29 mouse cellular contexts compared by ENCODE assay signal in genomic region chr5:69817035-69817434, GRCm38 (mm10).
DNase-seq lines count a peak whose midpoint lies in the region; ATAC-seq and TF ChIP-seq lines count a peak whose summit lies in the region.
"Had no signal": no experiment of that assay in that cellular context is flagged by ENCODE, and none has a peak within 500 bp of the region (broad histone marks: within the 10 kb centered on the region; RNA-seq: fewer than 3 reads in every experiment).

No protein-coding gene starts in this region.

- H3K36me3 ChIP-seq in forebrain, embryonic 12.5 days (replicated peaks): no peaks in the 10 kb centered on the region
- H3K36me3 ChIP-seq in forebrain, embryonic 16.5 days (ENCODE audit: control insufficient read depth, insufficient read depth): no peaks in the 10 kb centered on the region
- H3K36me3 ChIP-seq in midbrain, embryonic 10.5 days: no peaks in the 10 kb centered on the region
- H3K36me3 ChIP-seq in midbrain, postnatal 0 days (ENCODE audit: insufficient read depth, low read length): no peaks in the 10 kb centered on the region
- no peaks in the 10 kb centered on the region for H3K36me3 ChIP-seq in midbrain, embryonic 11.5 days (ENCODE audit: control insufficient read depth, insufficient read depth, low read length)
- H3K36me3 ChIP-seq in midbrain, embryonic 16.5 days (ENCODE audit: control insufficient read depth, insufficient read depth, low read length): no peaks in the 10 kb centered on the region
- H3K36me3 ChIP-seq: embryonic facial prominence, embryonic 10.5 days; embryonic facial prominence, embryonic 15.5 days; forebrain, embryonic 15.5 days; G1E; heart, embryonic 12.5 days had no signal

- H3K9ac ChIP-seq in forebrain, embryonic 12.5 days: no peak overlapping the region
- H3K9ac ChIP-seq in forebrain, embryonic 16.5 days (replicated peaks; ENCODE audit: low read depth, low read length): no peak overlapping the region
- no peak overlapping the region for H3K9ac ChIP-seq in midbrain, postnatal 0 days (replicated peaks; ENCODE audit: low read length, poor library complexity, severe bottlenecking)
- H3K9ac ChIP-seq in midbrain, embryonic 11.5 days (ENCODE audit: low read length): no peak overlapping the region
- H3K9ac ChIP-seq in midbrain, embryonic 16.5 days (ENCODE audit: low read depth, low read length): no peak overlapping the region
- H3K9ac ChIP-seq: embryonic facial prominence, embryonic 15.5 days; forebrain, embryonic 15.5 days; heart, embryonic 12.5 days; liver, embryonic 14.5 days had no signal

- H3K4me1 ChIP-seq in forebrain, embryonic 12.5 days: peaks cover 6% of the 10 kb centered on the region; the same call in 1 of the 2 replicates
- no peaks in the 10 kb centered on the region for H3K4me1 ChIP-seq in forebrain, embryonic 16.5 days (replicated peaks; ENCODE audit: control insufficient read depth, insufficient read depth, low read length)
- peaks cover 26% of the 10 kb centered on the region for H3K4me1 ChIP-seq in midbrain, embryonic 10.5 days
- H3K4me1 ChIP-seq in midbrain, postnatal 0 days (ENCODE audit: insufficient read depth, low read length): no peaks in the 10 kb centered on the region
- peaks cover 3% of the 10 kb centered on the region; the same call in 1 of the 2 replicates for H3K4me1 ChIP-seq in midbrain, embryonic 11.5 days (ENCODE audit: control insufficient read depth, insufficient read depth, low read length)
- no peaks in the 10 kb centered on the region; the same call in none of the 2 replicates for H3K4me1 ChIP-seq in midbrain, embryonic 16.5 days (ENCODE audit: control insufficient read depth, insufficient read depth, low read length)
- H3K4me1 ChIP-seq: embryonic facial prominence, embryonic 15.5 days; forebrain, embryonic 15.5 days; heart, embryonic 12.5 days had no signal

- peak; percentile 55 for ATAC-seq in forebrain, embryonic 12.5 days (ENCODE audit: low FRiP score)
- no peak for ATAC-seq in forebrain, embryonic 16.5 days
- no peak for ATAC-seq in midbrain, postnatal 0 days (ENCODE audit: low FRiP score)
- ATAC-seq in midbrain, embryonic 11.5 days (ENCODE audit: low FRiP score): peak; percentile 80
- peak; percentile 17; the same call in 1 of the 2 replicates for ATAC-seq in midbrain, embryonic 16.5 days
- ATAC-seq: forebrain, embryonic 15.5 days; intestine, postnatal 0 days had no signal

- intact Hi-C loops in left cerebral cortex, postnatal 25 days (cut with DNase I): no loop called here
- intact Hi-C loops in left cerebral cortex, postnatal 10 days (cut with DNase I): no loop called here

- no peaks in the 10 kb centered on the region for H3K27me3 ChIP-seq in forebrain, embryonic 12.5 days
- H3K27me3 ChIP-seq in forebrain, embryonic 16.5 days (replicated peaks; ENCODE audit: control insufficient read depth, insufficient read depth, low read length): no peaks in the 10 kb centered on the region
- no peaks in the 10 kb centered on the region for H3K27me3 ChIP-seq in midbrain, embryonic 10.5 days (ENCODE audit: low read depth, poor library complexity, severe bottlenecking)
- no peaks in the 10 kb centered on the region for H3K27me3 ChIP-seq in midbrain, postnatal 0 days (ENCODE audit: insufficient read depth, low read length)
- no peaks in the 10 kb centered on the region for H3K27me3 ChIP-seq in midbrain, embryonic 11.5 days (ENCODE audit: control insufficient read depth, insufficient read depth, low read length)
- H3K27me3 ChIP-seq in midbrain, embryonic 16.5 days (ENCODE audit: control insufficient read depth, insufficient read depth, low read depth, low read length): no peaks in the 10 kb centered on the region
- H3K27me3 ChIP-seq: embryonic facial prominence, embryonic 15.5 days; forebrain, embryonic 15.5 days; heart, embryonic 12.5 days had no signal

- no peak overlapping the region for H3K27ac ChIP-seq in forebrain, embryonic 12.5 days
- no peak overlapping the region for H3K27ac ChIP-seq in forebrain, embryonic 16.5 days (ENCODE audit: low read length)
- H3K27ac ChIP-seq in midbrain, embryonic 10.5 days (replicated peaks): 0 out of 2 replicates have a peak overlapping the region, but pooled peaks have one; percentile 23
- H3K27ac ChIP-seq in midbrain, postnatal 0 days (ENCODE audit: low read depth, low read length): no peak overlapping the region
- no peak overlapping the region for H3K27ac ChIP-seq in midbrain, embryonic 11.5 days (ENCODE audit: low read depth, low read length)
- no peak overlapping the region for H3K27ac ChIP-seq in midbrain, embryonic 16.5 days (ENCODE audit: low read length)
- H3K27ac ChIP-seq: embryonic facial prominence, embryonic 10.5 days; embryonic facial prominence, embryonic 15.5 days; forebrain, embryonic 15.5 days; heart, adult 2 months; liver, embryonic 14.5 days; macrophage had no signal

- H3K9me3 ChIP-seq in forebrain, embryonic 12.5 days: no peaks in the 10 kb centered on the region
- H3K9me3 ChIP-seq in forebrain, embryonic 16.5 days (ENCODE audit: control insufficient read depth, low read length): no peaks in the 10 kb centered on the region
- H3K9me3 ChIP-seq in midbrain, embryonic 10.5 days (replicated peaks): no peaks in the 10 kb centered on the region
- no peaks in the 10 kb centered on the region for H3K9me3 ChIP-seq in midbrain, postnatal 0 days (ENCODE audit: low read length)
- H3K9me3 ChIP-seq in midbrain, embryonic 11.5 days (ENCODE audit: control insufficient read depth, low read length): no peaks in the 10 kb centered on the region
- H3K9me3 ChIP-seq in midbrain, embryonic 16.5 days (replicated peaks; ENCODE audit: control insufficient read depth, low read length, poor library complexity, severe bottlenecking): no peaks in the 10 kb centered on the region
- H3K9me3 ChIP-seq: embryonic facial prominence, embryonic 10.5 days; embryonic facial prominence, embryonic 15.5 days; forebrain, embryonic 15.5 days; heart, embryonic 12.5 days had no signal

- WGBS in forebrain, embryonic 12.5 days: 73% methylated on average over 5 of the region's 5 CpGs
- 69% methylated on average over 5 of the region's 5 CpGs for WGBS in forebrain, embryonic 16.5 days
- 74% methylated on average over 5 of the region's 5 CpGs for WGBS in midbrain, embryonic 10.5 days
- WGBS in midbrain, postnatal 0 days: 53% methylated on average over 5 of the region's 5 CpGs
- WGBS in midbrain, embryonic 11.5 days: 66% methylated on average over 5 of the region's 5 CpGs
- 61% methylated on average over 5 of the region's 5 CpGs for WGBS in midbrain, embryonic 16.5 days

- no peak for DNase-seq in midbrain, embryonic 10.5 days (ENCODE audit: low spot score)
- no peak for DNase-seq in midbrain, postnatal 0 days (ENCODE audit: low spot score)
- no peak for DNase-seq in midbrain, embryonic 11.5 days (ENCODE audit: low spot score, missing footprints)
- no peak for DNase-seq in left cerebral cortex, postnatal 25 days (ENCODE audit: low spot score in 2 of 2)
- DNase-seq in left cerebral cortex, postnatal 10 days (ENCODE audit: extremely low spot score in 1 of 2, low spot score in 2 of 2): no peak
- DNase-seq: adrenal gland, adult 8-10 months; cerebellum, adult 11 months; cerebellum, adult 9-10 months; cerebellum, postnatal 36 days; heart, adult 2 months; heart, postnatal 4 days; kidney, postnatal 25 days; liver; lung, adult 2 months; lung, postnatal 10 days; right cerebral cortex, postnatal 25 days; spleen, adult 18-20 months; thymus, postnatal 14 days had no signal

- no peak for TF ChIP-seq CTCF in midbrain, postnatal 0 days (IDR thresholded peaks at IDR 0.05)

- H3K4me3 ChIP-seq in forebrain, embryonic 12.5 days (replicated peaks): no peak overlapping the region
- H3K4me3 ChIP-seq in forebrain, embryonic 16.5 days (replicated peaks; ENCODE audit: low read length): no peak overlapping the region
- no peak overlapping the region for H3K4me3 ChIP-seq in midbrain, embryonic 10.5 days
- no peak overlapping the region for H3K4me3 ChIP-seq in midbrain, postnatal 0 days (ENCODE audit: low read depth, low read length)
- H3K4me3 ChIP-seq in midbrain, embryonic 11.5 days (ENCODE audit: low read depth, low read length): no peak overlapping the region
- H3K4me3 ChIP-seq in midbrain, embryonic 16.5 days (ENCODE audit: low read depth, low read length): no peak overlapping the region
- H3K4me3 ChIP-seq: embryonic facial prominence, embryonic 10.5 days; embryonic facial prominence, embryonic 15.5 days; forebrain, embryonic 15.5 days; heart, adult 2 months; heart, embryonic 12.5 days had no signal

- H3K4me2 ChIP-seq in forebrain, embryonic 12.5 days: no peak overlapping the region
- H3K4me2 ChIP-seq in forebrain, embryonic 16.5 days (ENCODE audit: low read length): no peak overlapping the region
- no peak overlapping the region for H3K4me2 ChIP-seq in midbrain, postnatal 0 days (ENCODE audit: low read depth, low read length, poor library complexity, severe bottlenecking)
- H3K4me2 ChIP-seq in midbrain, embryonic 11.5 days: no peak overlapping the region
- no peak overlapping the region for H3K4me2 ChIP-seq in midbrain, embryonic 16.5 days (ENCODE audit: low read length)
- H3K4me2 ChIP-seq: embryonic facial prominence, embryonic 15.5 days; forebrain, embryonic 15.5 days; heart, embryonic 12.5 days had no signal

Comparison
In these comparisons a context has a peak if more than half of its experiments do, and no peak if none do; other contexts are left out.
1. ATAC-seq: peak in forebrain, embryonic 12.5 days (single experiment), midbrain, embryonic 11.5 days (single experiment) and midbrain, embryonic 16.5 days (single experiment); none in forebrain, embryonic 16.5 days (single experiment) and midbrain, postnatal 0 days (single experiment).